Mouse (Mus musculus) hindbrain, embryonic 16.5 days (tissue): ENCODE results near the gene Rimbp2. TPM values are rescaled to one million over a fixed set of nuclear protein-coding genes. Genes with fewer than 3 reads are reported as not detected.
A peak's percentile ranks its signal among the peaks of the same experiment; 100 is the strongest.
"Not testable (repeated sequence)": the region's sequence is repeated elsewhere in the genome, so short reads cannot be mapped to it uniquely, and the experiment has no call there.

Source experiments
- ATAC-seq: fragments of 200-750 bp; cut with Nextera tagmentation; 2 replicates; pipeline ENCODE4 v1.8.0; 2017; ENCODE audit warnings: moderate TSS enrichment, moderate library complexity
- H3K27ac ChIP-seq: fragments of 300-500 bp; sonication (generic); 2 replicates; pipeline ENCODE4 v1.5.1; 2014; ENCODE audit warnings: low read depth, mild to moderate bottlenecking, control low read depth, low read length, moderate library complexity
- H3K27me3 ChIP-seq: fragments of 300-500 bp; sonication (generic); replicated peaks from 2 replicates; pipeline ENCODE4 v1.6.1; 2014; ENCODE audit warnings: low read length; ENCODE audit not compliant: control insufficient read depth, insufficient read depth
- H3K36me3 ChIP-seq: fragments of 300-500 bp; sonication (generic); 2 replicates; pipeline ENCODE4 v1.6.1; 2014; ENCODE audit warnings: mild to moderate bottlenecking, low read length, moderate library complexity, mixed read lengths; ENCODE audit not compliant: control insufficient read depth, insufficient read depth
- H3K4me1 ChIP-seq: fragments of 300-500 bp; sonication (generic); 2 replicates; pipeline ENCODE4 v1.6.1; 2014; ENCODE audit warnings: low read depth, low read length; ENCODE audit not compliant: control insufficient read depth, insufficient read depth
- H3K4me2 ChIP-seq: fragments of 300-500 bp; sonication (generic); 2 replicates; pipeline ENCODE4 v1.6.1; 2014; ENCODE audit warnings: mild to moderate bottlenecking, low read length, control low read depth, moderate library complexity
- H3K4me3 ChIP-seq: fragments of 300-500 bp; sonication (generic); 2 replicates; pipeline ENCODE4 v1.5.1; 2014; ENCODE audit warnings: mild to moderate bottlenecking, low read length, control low read depth, moderate library complexity
- H3K9ac ChIP-seq: fragments of 300-500 bp; sonication (generic); 2 replicates; pipeline ENCODE4 v1.6.1; 2014; ENCODE audit warnings: low read depth, mild to moderate bottlenecking, control low read depth, low read length, moderate library complexity
- H3K9me3 ChIP-seq: fragments of 300-500 bp; sonication (generic); 2 replicates; pipeline ENCODE4 v1.6.1; 2014; ENCODE audit warnings: mild to moderate bottlenecking, low read length, moderate library complexity; ENCODE audit not compliant: control insufficient read depth
- WGBS: fragments of 180-500 bp; shearing (Covaris S2); extraction: QIAGEN DNeasy Blood & Tissue Kit; methylation state at CpG from one replicate; pipeline ENCODE4 v1.1.7; 2014; 5-methylcytosine and 5-hydroxymethylcytosine counted together
- polyA plus RNA-seq: library from polyadenylated mRNA; unstranded; fragments of >200 nt; fragmentation: Nextera tagmentation; extraction: Ambion mirVana; gene quantifications from 2 replicates; pipeline ENCODE4 v1.2.1, GENCODE M21; 2015

Gene Rimbp2
- polyA plus RNA-seq, 1 experiment from 2014 or later, result 4.7 TPM

- Histone ChIP-seq H3K27ac (no peak overlapping the region), H3K4me3 (no peak overlapping the region), H3K9ac (no peak overlapping the region), H3K4me2 (no peak overlapping the region), H3K4me1 (peaks cover 3% of the 10 kb centered on the region; the same call in 1 of the 2 replicates), H3K36me3 (no peaks in the 10 kb centered on the region), H3K9me3 (no peaks in the 10 kb centered on the region), H3K27me3 (no peaks in the 10 kb centered on the region)
- no peak for ATAC-seq
- 77% methylated on average over 21 of the region's 22 CpGs for WGBS
Observed at GRCm38 (mm10) chr5:128735921-128736320, 217.4 kb downstream of the Rimbp2 start.

- no peak overlapping the region for H3K9ac ChIP-seq
- H3K4me1 ChIP-seq, result no peaks in the 10 kb centered on the region
- no peak overlapping the region for H3K27ac ChIP-seq
- no peak overlapping the region for H3K4me2 ChIP-seq
- no peaks in the 10 kb centered on the region for H3K27me3 ChIP-seq
- no peaks in the 10 kb centered on the region for H3K9me3 ChIP-seq
- no peak overlapping the region for H3K4me3 ChIP-seq
- 2% methylated on average over 6 of the region's 6 CpGs for WGBS
- ATAC-seq, result 0 out of 2 replicates have a peak, but pooled peaks have one; percentile 27
- no peaks in the 10 kb centered on the region for H3K36me3 ChIP-seq
Observed at GRCm38 (mm10) chr5:128733955-128734354, 219.3 kb downstream of the Rimbp2 start.

- 68% methylated on average over 11 of the region's 11 CpGs for WGBS
- Histone ChIP-seq H3K4me1 (no peaks in the 10 kb centered on the region), H3K9ac (no peak overlapping the region), H3K4me3 (no peak overlapping the region), H3K27ac (no peak overlapping the region), H3K36me3 (no peaks in the 10 kb centered on the region), H3K27me3 (no peaks in the 10 kb centered on the region), H3K4me2 (no peak overlapping the region), H3K9me3 (no peaks in the 10 kb centered on the region)
- no peak for ATAC-seq
Observed at GRCm38 (mm10) chr5:128732416-128733014, 220.8 kb downstream of the Rimbp2 start.

GRCm38 (mm10) chr5:128730634-128731033, 222.7 kb downstream of the Rimbp2 start:
- H3K27me3 ChIP-seq, result no peaks in the 10 kb centered on the region
- H3K9ac ChIP-seq, result no peak overlapping the region
- WGBS, result 38% methylated on average over 5 of the region's 5 CpGs
- H3K4me1 ChIP-seq, result no peaks in the 10 kb centered on the region
- H3K36me3 ChIP-seq, result no peaks in the 10 kb centered on the region
- no peak for ATAC-seq
- H3K4me2 ChIP-seq, result no peak overlapping the region
- H3K9me3 ChIP-seq, result no peaks in the 10 kb centered on the region
- H3K4me3 ChIP-seq, result no peak overlapping the region
- H3K27ac ChIP-seq, result no peak overlapping the region

GRCm38 (mm10) chr5:128729341-128729740, 223.9 kb downstream of the Rimbp2 start:
- WGBS, result 76% methylated on average over 5 of the region's 5 CpGs

GRCm38 (mm10) chr5:128720461-128720860, 232.8 kb downstream of the Rimbp2 start:
- H3K4me1 ChIP-seq, H3K4me2 ChIP-seq, H3K27me3 ChIP-seq, H3K4me3 ChIP-seq, H3K9me3 ChIP-seq, H3K36me3 ChIP-seq, H3K27ac ChIP-seq, H3K9ac ChIP-seq, ATAC-seq: not testable (repeated sequence)
- 91% methylated on average over 11 of the region's 11 CpGs for WGBS

More at GRCm38 (mm10) chr5:128729341-128729740, 223.9 kb downstream of the Rimbp2 start:
- ATAC-seq, result no peak
- no peaks in the 10 kb centered on the region for H3K36me3 ChIP-seq
- no peaks in the 10 kb centered on the region for H3K27me3 ChIP-seq
- H3K4me3 ChIP-seq, result no peak overlapping the region
- H3K4me1 ChIP-seq, result no peaks in the 10 kb centered on the region
- H3K27ac ChIP-seq, result no peak overlapping the region
- H3K4me2 ChIP-seq, result no peak overlapping the region
- H3K9ac ChIP-seq, result no peak overlapping the region
- no peaks in the 10 kb centered on the region for H3K9me3 ChIP-seq

- peaks cover 2% of the 10 kb centered on the region; the same call in 1 of the 2 replicates for H3K9me3 ChIP-seq
- H3K27ac ChIP-seq, result no peak overlapping the region
- H3K9ac ChIP-seq, result no peak overlapping the region
- no peak overlapping the region for H3K4me3 ChIP-seq
- no peak for ATAC-seq
- H3K4me2 ChIP-seq, result no peak overlapping the region
- H3K36me3 ChIP-seq, result no peaks in the 10 kb centered on the region
- WGBS, result 66% methylated on average over 16 of the region's 16 CpGs
- no peaks in the 10 kb centered on the region for H3K4me1 ChIP-seq
- H3K27me3 ChIP-seq, result no peaks in the 10 kb centered on the region
Observed at GRCm38 (mm10) chr5:128715171-128715570, 238.1 kb downstream of the Rimbp2 start.

- Histone ChIP-seq H3K9ac (no peak overlapping the region), H3K36me3 (no peaks in the 10 kb centered on the region), H3K27me3 (no peaks in the 10 kb centered on the region), H3K9me3 (no peaks in the 10 kb centered on the region), H3K4me2 (no peak overlapping the region), H3K4me1 (no peaks in the 10 kb centered on the region), H3K4me3 (no peak overlapping the region), H3K27ac (no peak overlapping the region)
- 90% methylated on average over 6 of the region's 6 CpGs for WGBS
- ATAC-seq, result no peak
Observed at GRCm38 (mm10) chr5:128711847-128712246, 241.4 kb downstream of the Rimbp2 start.

- H3K4me2 ChIP-seq, result no peak overlapping the region
- no peak overlapping the region for H3K27ac ChIP-seq
- 26% methylated on average over 8 of the region's 8 CpGs for WGBS
- H3K9ac ChIP-seq, result no peak overlapping the region
- no peak for ATAC-seq
- no peaks in the 10 kb centered on the region for H3K36me3 ChIP-seq
- H3K4me3 ChIP-seq, result no peak overlapping the region
- H3K27me3 ChIP-seq, result no peaks in the 10 kb centered on the region
- H3K4me1 ChIP-seq, result no peaks in the 10 kb centered on the region
- no peaks in the 10 kb centered on the region for H3K9me3 ChIP-seq
Observed at GRCm38 (mm10) chr5:128710596-128710995, 242.7 kb downstream of the Rimbp2 start.
